Mouse (Mus musculus) left cerebral cortex, adult 2 months (tissue): ENCODE data around the gene Vmn1r194. TPM values are rescaled to one million over a fixed set of nuclear protein-coding genes. Genes with fewer than 3 reads are reported as not detected.
"Not testable (repeated sequence)": the region's sequence is repeated elsewhere in the genome, so short reads cannot be mapped to it uniquely, and the experiment has no call there.

Experiments used
- DNase-seq, 2 experiments: peaks; one replicate each; pipeline ENCODE4 v3.0.0; 2021 to 2022; ENCODE audit warnings: low spot score in 2 of 2, mixed read lengths in 1 of 2; ENCODE audit errors: extremely low spot score in 1 of 2
- H3K27ac ChIP-seq: fragments of 200-600 bp; 2 replicates; pipeline ENCODE4 v1.8.1; 2022
- H3K4me3 ChIP-seq: fragments of 200-600 bp; 2 replicates; pipeline ENCODE4 v1.8.1; 2022
- CTCF ChIP-seq: fragments of 200-600 bp; IDR thresholded peaks from 2 replicates; pipeline ENCODE4 v1.8.1; 2022; ENCODE audit warnings: antibody characterized with exemption, mild to moderate bottlenecking, moderate library complexity
- intact Hi-C: fragments of 180-260 bp; cut with DNase I; formaldehyde crosslinking; loops from one replicate; pipeline ENCODE4 v1.15.1; 2025
- long read RNA-seq, 2 experiments: library from polyadenylated mRNA; stranded (forward); transcript quantifications; one replicate each; pipeline ENCODE4 v2.0.0; 2021; ENCODE audit warnings: borderline mapping rate in 2 of 2
- microRNA-seq, 2 experiments: library from miRNA; unstranded; fragments of <30 nt; microRNA quantifications; one replicate each; pipeline ENCODE4 v1.2.0; 2021
- total RNA-seq, 2 experiments: library from RNA; stranded (reverse); gene quantifications; 2 replicates each; pipeline ENCODE4 v1.2.3; 2021

The Vmn1r194 gene
- not detected for total RNA-seq
- long read RNA-seq, experiment 1: 0 reads
- long read RNA-seq, experiment 2: 0 reads

GRCm38 (mm10) chr13:22243915-22244314 lies at the start of gene Vmn1r194:
Gene Vmn1r194 (plus strand): TSS chr13:22244215.
- Histone ChIP-seq H3K4me3 (no peak within 1 kb of the TSS), H3K27ac (no peak within 1 kb of the TSS)
- intact Hi-C loops: no loop called here
- no peak for TF ChIP-seq CTCF
- no peak for DNase-seq

- H3K4me3 ChIP-seq, H3K27ac ChIP-seq, DNase-seq, intact Hi-C loops: not testable (repeated sequence)
Measured at GRCm38 (mm10) chr13:22223060-22223459, 21.0 kb upstream of the Vmn1r194 start, which contains the start of gene Vmn1r193. Gene Vmn1r193 (minus strand): TSS chr13:22223160.

- intact Hi-C loops, DNase-seq, H3K4me3 ChIP-seq, H3K27ac ChIP-seq: not testable (repeated sequence)
Measured at GRCm38 (mm10) chr13:22270222-22270621, 26.2 kb downstream of the Vmn1r194 start, which contains the start of gene Vmn1r195. Gene Vmn1r195 (plus strand): TSS chr13:22270522.

DNA sequence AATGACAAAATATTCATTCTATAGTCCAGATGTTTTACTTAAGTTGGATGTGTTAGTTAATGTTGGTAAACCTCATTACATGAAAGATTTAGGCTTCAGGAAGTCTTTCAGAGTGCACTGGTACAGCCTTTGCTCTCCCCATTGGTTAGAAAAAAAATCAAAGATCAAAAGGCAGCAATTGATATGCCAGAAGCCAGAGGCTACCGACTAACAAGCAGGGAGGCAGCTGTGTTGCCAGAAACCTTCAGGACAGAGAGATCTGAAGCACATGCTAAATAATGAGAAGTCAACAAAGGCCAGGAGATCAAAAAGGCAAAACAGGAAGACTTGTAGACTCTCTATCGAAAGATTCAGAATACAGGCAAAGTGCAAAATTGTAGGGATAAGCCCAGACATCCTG lies 27.7 kb downstream of the Vmn1r194 start:
- TF ChIP-seq CTCF: no peak
- intact Hi-C loops: no loop called here
- H3K27ac ChIP-seq: no peak overlapping the region
- DNase-seq: no peak
- H3K4me3 ChIP-seq: no peak overlapping the region

DNA sequence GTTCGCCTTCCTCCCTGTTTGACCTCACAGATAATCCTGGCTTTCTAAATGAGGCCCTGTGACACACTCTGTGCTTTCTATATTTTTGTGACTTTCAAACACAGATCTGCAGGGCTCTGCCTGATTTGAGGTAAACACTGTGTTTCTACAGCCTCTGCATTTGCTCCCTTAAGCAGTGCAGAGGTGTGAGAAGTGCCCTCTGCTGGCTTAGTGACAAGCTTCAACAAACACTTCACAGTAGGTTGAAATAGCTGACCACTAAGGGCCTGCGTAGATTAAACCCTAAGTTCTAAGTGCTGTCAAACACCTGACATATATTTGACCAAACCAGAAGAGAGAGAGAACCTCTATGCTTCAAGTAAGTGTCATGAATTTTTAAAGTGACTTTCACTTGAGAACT lies 40.6 kb downstream of the Vmn1r194 start:
- TF ChIP-seq CTCF: no peak; the same call in 1 of the 2 replicates
- no peak for DNase-seq
- H3K27ac ChIP-seq: no peak overlapping the region
- no peak overlapping the region for H3K4me3 ChIP-seq
- intact Hi-C loops: no loop called here

- no peak for TF ChIP-seq CTCF
- Histone ChIP-seq H3K4me3 (no peak within 1 kb of the TSS), H3K27ac (no peak within 1 kb of the TSS)
- intact Hi-C loops: no loop called here
- DNase-seq: no peak
Measured at GRCm38 (mm10) chr13:22289620-22290019, 45.6 kb downstream of the Vmn1r194 start, which contains the start of gene Vmn1r196. Gene Vmn1r196 (plus strand): TSS chr13:22289920.

Small RNA genes within 50 kb of the gene (microRNA-seq; reads per million reads assigned to microRNA genes)
- gene Gm23282: 0 reads per million in 2 experiments
- gene Gm25084: 0 reads per million in 2 experiments

Other genes starting within 250 kb of the Vmn1r194 start
- gene Prss16, start 234.5 kb upstream of the Vmn1r194 start, total RNA-seq: 1 to 10 TPM in 1 of 2 experiments, under 1 TPM in 1; 0.57 to 1.1 TPM
- 10 to 100 TPM; 18.8 to 25.6 TPM for gene Hist1h2ah, start 208.6 kb upstream of the Vmn1r194 start, total RNA-seq
- 10 to 100 TPM; 12.2 to 13.5 TPM for gene Hist1h2bk, start 208.3 kb upstream of the Vmn1r194 start, total RNA-seq
- 10 to 100 TPM; 58.2 to 75.2 TPM for gene Hist1h4i, start 202.9 kb upstream of the Vmn1r194 start, total RNA-seq
- 1 to 10 TPM; 8.1 to 9.2 TPM for gene Hist1h2ag, start 201.3 kb upstream of the Vmn1r194 start, total RNA-seq
- gene Hist1h2bj, start 201.0 kb upstream of the Vmn1r194 start, total RNA-seq: 10 to 100 TPM in 1 of 2 experiments, 1 to 10 TPM in 1; 9.4 to 12.9 TPM
- gene Vmn1r188, start 159.8 kb upstream of the Vmn1r194 start, total RNA-seq: not detected
- not detected for gene Vmn1r189, start 138.4 kb upstream of the Vmn1r194 start, total RNA-seq
- gene Vmn1r191, start 60.2 kb upstream of the Vmn1r194 start, total RNA-seq: not detected
- gene Vmn1r192, start 53.1 kb upstream of the Vmn1r194 start, total RNA-seq: not detected
- gene Vmn1r193, start 21.1 kb upstream of the Vmn1r194 start, total RNA-seq: not detected
- gene Vmn1r195, start 26.3 kb downstream of the Vmn1r194 start, total RNA-seq: not detected
- gene Vmn1r196, start 45.7 kb downstream of the Vmn1r194 start, total RNA-seq: not detected
- not detected for gene Vmn1r197, start 80.4 kb downstream of the Vmn1r194 start, total RNA-seq
- gene Vmn1r198, start 106.1 kb downstream of the Vmn1r194 start, total RNA-seq: not detected
- gene Vmn1r199, start 135.6 kb downstream of the Vmn1r194 start, total RNA-seq: not detected
- not detected for gene Vmn1r200, start 146.2 kb downstream of the Vmn1r194 start, total RNA-seq
- gene Vmn1r201, start 227.7 kb downstream of the Vmn1r194 start, total RNA-seq: not detected